Mouse (Mus musculus) liver, adult 2 months (tissue): ENCODE results near the gene Ugt8a. TPM values are rescaled to one million over a fixed set of nuclear protein-coding genes. Genes with fewer than 3 reads are reported as not detected.

Source experiments
- DNase-seq: peaks from one replicate; pipeline ENCODE4 v3.0.0-alpha.2; 2011; ENCODE audit warnings: low read depth, low spot score; ENCODE audit errors: extremely low read depth
- H3K27ac ChIP-seq: fragments of 200-500 bp; replicated peaks from 2 replicates; pipeline ENCODE4 v1.5.1; 2012; ENCODE audit warnings: low read depth, mild to moderate bottlenecking, control low read depth, inconsistent platforms, low read length; ENCODE audit not compliant: insufficient read depth
- H3K27me3 ChIP-seq: fragments of 200-500 bp; 2 replicates; pipeline ENCODE4 v1.6.1; 2012; ENCODE audit warnings: mild to moderate bottlenecking, moderate library complexity, low read length, inconsistent platforms; ENCODE audit not compliant: control insufficient read depth, insufficient read depth
- H3K36me3 ChIP-seq: fragments of 200-500 bp; 2 replicates; pipeline ENCODE4 v1.6.1; 2012; ENCODE audit warnings: low read length, inconsistent platforms; ENCODE audit not compliant: control insufficient read depth, insufficient read depth
- H3K4me1 ChIP-seq: fragments of 200-500 bp; 2 replicates; pipeline ENCODE4 v1.6.1; 2011; ENCODE audit warnings: low read length; ENCODE audit not compliant: control insufficient read depth, insufficient read depth
- H3K4me3 ChIP-seq: fragments of 200-500 bp; 2 replicates; pipeline ENCODE4 v1.5.1; 2011; ENCODE audit warnings: low read depth, mild to moderate bottlenecking, control low read depth, low read length, moderate library complexity; ENCODE audit not compliant: insufficient read depth
- H3K79me2 ChIP-seq: fragments of 200-500 bp; 2 replicates; pipeline ENCODE4 v1.6.1; 2012; ENCODE audit warnings: inconsistent platforms, mild to moderate bottlenecking, low read length, moderate library complexity; ENCODE audit not compliant: control insufficient read depth, insufficient read depth
- H3K9ac ChIP-seq: fragments of 200-500 bp; 2 replicates; pipeline ENCODE4 v1.6.1; 2012; ENCODE audit warnings: low read depth, mild to moderate bottlenecking, control low read depth, inconsistent platforms, low read length
- CTCF ChIP-seq: fragments of 200-500 bp; IDR thresholded peaks from 2 replicates; pipeline ENCODE4 v1.5.1; 2011; ENCODE audit warnings: low read depth, low read length, control low read depth
- POLR2A ChIP-seq: fragments of 200-500 bp; IDR thresholded peaks from 2 replicates; pipeline ENCODE4 v1.6.1; 2011; ENCODE audit warnings: low read length, control low read depth; ENCODE audit not compliant: insufficient read depth; ENCODE audit errors: extremely low read depth
- WGBS: fragments of 180-500 bp; shearing (Covaris S2); methylation state at CpG from one replicate; pipeline ENCODE4 v1.1.7; 2018; 5-methylcytosine and 5-hydroxymethylcytosine counted together
- polyA plus RNA-seq: library from polyadenylated mRNA; depleted of rRNA; stranded (reverse); fragments of >200 nt; gene quantifications from 2 replicates; pipeline ENCODE4 v1.2.3, GENCODE M21; 2012
- total RNA-seq: library from RNA; depleted of rRNA; stranded (reverse); fragments of >200 nt; gene quantifications from 2 replicates; pipeline ENCODE4 v1.2.3, GENCODE M21; 2014

Gene Ugt8a
- total and polyA plus RNA-seq, 2 experiments = 0.37 TPM; not detected in 1

GRCm38 (mm10) chr3:125849163-125849872 is 89.1 kb downstream of the Ugt8a start:
- Histone ChIP-seq H3K27ac (no peak overlapping the region), H3K4me3 (no peak overlapping the region), H3K9ac (no peak overlapping the region), H3K79me2 (no peaks in the 10 kb centered on the region), H3K4me1 (no peaks in the 10 kb centered on the region), H3K36me3 (no peaks in the 10 kb centered on the region), H3K27me3 (no peaks in the 10 kb centered on the region)
- 23% methylated on average over 6 of the region's 6 CpGs for WGBS
- TF ChIP-seq CTCF (peak; percentile 46), POLR2A (no peak)
- DNase-seq = peak; percentile 51

GRCm38 (mm10) chr3:125828051-125828450 is 110.4 kb downstream of the Ugt8a start:
- H3K9ac ChIP-seq = no peak overlapping the region
- TF ChIP-seq POLR2A (no peak), CTCF (no peak)
- H3K4me1 ChIP-seq = no peaks in the 10 kb centered on the region
- 74% methylated on average over 4 of the region's 4 CpGs for WGBS
- H3K27ac ChIP-seq = no peak overlapping the region
- H3K4me3 ChIP-seq = no peak overlapping the region
- no peaks in the 10 kb centered on the region for H3K36me3 ChIP-seq
- H3K27me3 ChIP-seq = no peaks in the 10 kb centered on the region
- no peak for DNase-seq
- no peaks in the 10 kb centered on the region for H3K79me2 ChIP-seq

GRCm38 (mm10) chr3:125827256-125827655 is 111.2 kb downstream of the Ugt8a start:
- Histone ChIP-seq H3K27ac (no peak overlapping the region), H3K79me2 (no peaks in the 10 kb centered on the region), H3K9ac (no peak overlapping the region), H3K36me3 (no peaks in the 10 kb centered on the region), H3K4me3 (no peak overlapping the region), H3K4me1 (no peaks in the 10 kb centered on the region), H3K27me3 (no peaks in the 10 kb centered on the region)
- TF ChIP-seq POLR2A (no peak), CTCF (no peak)
- WGBS = 75% methylated on average over 4 of the region's 4 CpGs
- DNase-seq = no peak

GRCm38 (mm10) chr3:125819741-125820140 is 118.7 kb downstream of the Ugt8a start:
- Histone ChIP-seq H3K4me3 (no peak overlapping the region), H3K4me1 (no peaks in the 10 kb centered on the region; the same call in 1 of the 2 replicates), H3K9ac (no peak overlapping the region), H3K79me2 (no peaks in the 10 kb centered on the region), H3K27ac (no peak overlapping the region), H3K36me3 (no peaks in the 10 kb centered on the region), H3K27me3 (no peaks in the 10 kb centered on the region)
- DNase-seq = peak; percentile 66
- TF ChIP-seq POLR2A (no peak), CTCF (no peak)
